Mouse (Mus musculus) monocyte, adult 5-6 weeks (primary cell): ENCODE data around the gene Ccdc36. TPM values are rescaled to one million over a fixed set of nuclear protein-coding genes. Genes with fewer than 3 reads are reported as not detected.
A peak's percentile ranks its signal among the peaks of the same experiment; 100 is the strongest.

Source experiments
- ATAC-seq: fragments of 153-309, 156-312 bp; replicated peaks from 2 replicates; pipeline ENCODE4 v1.8.0; 2017; ENCODE audit warnings: mild to moderate bottlenecking; ENCODE audit not compliant: low TSS enrichment, insufficient number of reproducible peaks, severe bottlenecking, poor library complexity, low FRiP score
- total RNA-seq: library from RNA; stranded (forward); fragments of 200-1000, 200-491, 200-594 nt; gene quantifications from 3 replicates; pipeline ENCODE4 v1.2.3, GENCODE M21; 2017

The Ccdc36 gene
- total RNA-seq = not detected in 3 replicates

- no peak for ATAC-seq
Observed at GRCm38 (mm10) chr9:108428384-108428783, at the start of gene Ccdc36. Gene Ccdc36 (minus strand): TSS chr9:108428484.

- ATAC-seq = no peak
Observed at GRCm38 (mm10) chr9:108474528-108474927, 46.2 kb upstream of the Ccdc36 start.

GRCm38 (mm10) chr9:108469845-108470244, 41.6 kb upstream of the Ccdc36 start:
- no peak for ATAC-seq

GRCm38 (mm10) chr9:108469430-108469829, 41.1 kb upstream of the Ccdc36 start:
- ATAC-seq = no peak

GRCm38 (mm10) chr9:108466219-108466618, 37.9 kb upstream of the Ccdc36 start:
- ATAC-seq = no peak

GRCm38 (mm10) chr9:108463713-108464112, 35.4 kb upstream of the Ccdc36 start:
- no peak for ATAC-seq

- no peak for ATAC-seq
Observed at GRCm38 (mm10) chr9:108462192-108462591, 33.9 kb upstream of the Ccdc36 start.

- ATAC-seq = no peak
Observed at GRCm38 (mm10) chr9:108461675-108462074, 33.4 kb upstream of the Ccdc36 start.

- no peak for ATAC-seq
Observed at GRCm38 (mm10) chr9:108461181-108461631, 32.9 kb upstream of the Ccdc36 start, which contains the start of gene Klhdc8b. Gene Klhdc8b (minus strand): TSS chr9:108461581.

GRCm38 (mm10) chr9:108460319-108461178, 32.3 kb upstream of the Ccdc36 start, which contains the start of gene Ccdc71:
Gene Ccdc71 (plus strand): TSS chr9:108460527.
- peak; percentile 74 for ATAC-seq

GRCm38 (mm10) chr9:108459939-108460318, 31.6 kb upstream of the Ccdc36 start:
- no peak for ATAC-seq

GRCm38 (mm10) chr9:108456953-108457352, 28.7 kb upstream of the Ccdc36 start:
- ATAC-seq = no peak

GRCm38 (mm10) chr9:108455747-108456571, 27.7 kb upstream of the Ccdc36 start:
- no peak for ATAC-seq

GRCm38 (mm10) chr9:108454429-108454828, 26.1 kb upstream of the Ccdc36 start:
- ATAC-seq = no peak

- ATAC-seq = no peak
Observed at GRCm38 (mm10) chr9:108453458-108453857, 25.2 kb upstream of the Ccdc36 start.

GRCm38 (mm10) chr9:108452911-108453310, 24.6 kb upstream of the Ccdc36 start:
- no peak for ATAC-seq

- peak; percentile 76 for ATAC-seq
Observed at GRCm38 (mm10) chr9:108452291-108452906, 24.1 kb upstream of the Ccdc36 start.

- ATAC-seq = no peak
Observed at GRCm38 (mm10) chr9:108451519-108452160, 23.4 kb upstream of the Ccdc36 start.

GRCm38 (mm10) chr9:108451170-108451493, 22.8 kb upstream of the Ccdc36 start:
- no peak for ATAC-seq
